Mouse (Mus musculus): ENCODE measurements at regions not wholly inside any gene's neighbourhood (a gene's known extent, or its start where the extent isn't known, plus 50 kb on each side); places are given as distances from the start of the nearest gene placed in this dataset.
"Not testable (repeated sequence)": the region's sequence is repeated elsewhere in the genome, so short reads cannot be mapped to it uniquely, and the experiment has no call there.

- DNase-seq (ENCODE audit: low spot score in 2 of 2), result no peak
- H3K4me3 ChIP-seq, result no peak overlapping the region
- no peak overlapping the region for H3K27ac ChIP-seq
- TF ChIP-seq CTCF (conservative IDR thresholded peaks at IDR 0.05), result no peak
Measured at GRCm38 (mm10) chr1:185902395-185902794, 214.7 kb downstream of the Lyplal1 start.

DNA sequence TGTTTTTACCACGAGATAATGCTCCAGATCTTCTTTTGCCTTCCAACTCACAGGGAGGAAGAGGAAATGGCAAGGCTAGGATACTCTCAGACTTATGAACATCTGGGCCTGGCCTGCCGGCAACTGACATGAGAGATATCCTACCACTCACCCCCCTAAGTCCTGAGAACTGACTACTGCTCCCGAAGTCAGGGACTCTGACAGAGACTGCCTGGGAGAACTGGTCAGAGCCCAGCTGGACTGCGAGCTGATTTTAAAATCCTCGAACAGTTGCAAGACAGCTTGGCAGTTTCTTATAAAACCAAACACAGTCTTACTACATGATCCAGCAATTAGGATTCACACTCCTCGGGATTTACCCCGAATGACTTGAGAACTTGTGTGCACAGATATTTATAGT, 211.4 kb downstream of the Lyplal1 start:
- no peak for DNase-seq (ENCODE audit: low spot score in 2 of 2)
- H3K27ac ChIP-seq, result no peak overlapping the region
- TF ChIP-seq CTCF (conservative IDR thresholded peaks at IDR 0.05), result no peak
- no peak overlapping the region for H3K4me3 ChIP-seq

DNA sequence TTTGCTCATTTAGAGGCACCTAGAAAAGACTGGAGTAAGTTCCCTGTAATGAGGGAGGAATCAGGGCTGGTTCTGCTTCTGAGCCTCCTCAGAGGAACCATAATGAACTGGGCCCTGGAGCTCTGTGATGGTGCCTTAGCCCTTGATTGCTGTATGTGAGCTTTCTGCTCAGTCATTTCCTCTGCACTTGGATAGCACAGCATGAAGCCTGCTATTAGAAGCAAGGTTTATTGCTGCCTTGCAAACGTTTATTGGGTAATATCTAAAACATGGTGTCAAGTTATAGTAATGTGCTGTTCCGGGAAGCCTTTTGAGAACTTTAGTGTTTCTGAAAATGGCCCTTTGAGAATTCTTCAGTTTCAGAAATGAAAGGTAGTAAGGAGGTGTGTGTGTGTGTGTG, 201.5 kb downstream of the Lyplal1 start:
- no peak overlapping the region for H3K4me3 ChIP-seq
- DNase-seq (ENCODE audit: low spot score in 2 of 2), result no peak
- TF ChIP-seq CTCF (conservative IDR thresholded peaks at IDR 0.05), result no peak
- no peak overlapping the region for H3K27ac ChIP-seq

GRCm38 (mm10) chr1:185918663-185919062, 198.4 kb downstream of the Lyplal1 start:
- TF ChIP-seq CTCF (conservative IDR thresholded peaks at IDR 0.05), result no peak
- DNase-seq (ENCODE audit: low spot score in 2 of 2), result no peak

GRCm38 (mm10) chr1:185923723-185924122, 193.4 kb downstream of the Lyplal1 start:
- no peak for TF ChIP-seq CTCF (conservative IDR thresholded peaks at IDR 0.05)
- H3K4me3 ChIP-seq, result no peak overlapping the region
- no peak for DNase-seq (ENCODE audit: low spot score in 2 of 2)
- no peak overlapping the region for H3K27ac ChIP-seq

More at GRCm38 (mm10) chr1:185918663-185919062, 198.4 kb downstream of the Lyplal1 start:
- Histone ChIP-seq H3K27ac (no peak overlapping the region), H3K4me3 (no peak overlapping the region)

GRCm38 (mm10) chr1:185929000-185929399, 188.1 kb downstream of the Lyplal1 start:
- TF ChIP-seq CTCF (conservative IDR thresholded peaks at IDR 0.05), result no peak
- no peak overlapping the region for H3K4me3 ChIP-seq
- DNase-seq (ENCODE audit: low spot score in 2 of 2), result no peak
- H3K27ac ChIP-seq, result no peak overlapping the region

- no peak overlapping the region for H3K4me3 ChIP-seq
- TF ChIP-seq CTCF (conservative IDR thresholded peaks at IDR 0.05), result peak; percentile 45
- no peak overlapping the region for H3K27ac ChIP-seq
- DNase-seq (ENCODE audit: low spot score in 2 of 2), result no peak
Measured at GRCm38 (mm10) chr1:185929761-185930160, 187.3 kb downstream of the Lyplal1 start.

DNA sequence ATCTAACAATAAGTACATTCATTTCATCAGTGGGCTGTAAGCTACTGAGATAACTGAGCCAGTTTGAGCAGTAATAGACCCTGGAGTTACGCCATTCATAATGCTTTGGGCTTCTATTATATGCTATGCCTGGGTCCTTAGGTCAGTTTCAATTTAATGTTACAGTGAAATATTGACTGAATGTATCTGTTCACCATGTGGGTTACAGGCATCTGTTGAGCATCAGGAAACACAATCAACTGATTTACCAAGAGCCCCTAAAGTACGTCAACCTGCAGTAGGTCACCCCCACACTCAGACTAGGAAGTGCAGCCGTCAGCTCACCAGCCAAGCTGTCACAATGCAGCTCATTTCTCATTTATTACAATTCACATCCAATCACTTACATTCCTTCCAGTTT, 183.5 kb downstream of the Lyplal1 start:
- TF ChIP-seq CTCF (conservative IDR thresholded peaks at IDR 0.05), result no peak
- no peak for DNase-seq (ENCODE audit: low spot score in 2 of 2)
- Histone ChIP-seq H3K4me3 (no peak overlapping the region), H3K27ac (no peak overlapping the region)

DNA sequence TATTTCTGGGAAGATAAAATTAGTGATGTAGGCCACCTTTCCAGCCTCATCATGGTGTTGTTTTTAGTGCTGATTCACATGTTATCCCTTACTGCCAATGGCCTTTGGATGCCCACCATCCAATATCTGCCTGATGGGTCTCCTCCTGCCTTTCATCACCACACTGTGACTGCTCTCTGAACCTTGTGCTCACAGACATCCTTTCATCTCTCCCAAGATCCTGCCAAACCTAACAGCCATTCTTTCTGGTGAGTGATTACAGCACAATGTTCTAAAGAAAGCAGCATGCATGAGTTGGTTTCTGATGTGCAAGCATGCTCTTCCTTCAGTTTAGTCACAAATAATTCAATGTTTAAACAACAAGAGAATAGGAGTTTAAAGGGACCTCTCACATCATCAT, 180.1 kb downstream of the Lyplal1 start:
- TF ChIP-seq CTCF (conservative IDR thresholded peaks at IDR 0.05), result no peak

GRCm38 (mm10) chr1:185939914-185940313, 177.2 kb downstream of the Lyplal1 start:
- no peak for DNase-seq (ENCODE audit: low spot score in 2 of 2)
- H3K4me3 ChIP-seq, result no peak overlapping the region
- TF ChIP-seq CTCF (conservative IDR thresholded peaks at IDR 0.05), result no peak
- H3K27ac ChIP-seq, result no peak overlapping the region

More for the DNA sequence above, 180.1 kb downstream of the Lyplal1 start:
- Histone ChIP-seq H3K4me3 (no peak overlapping the region), H3K27ac (no peak overlapping the region)
- DNase-seq (ENCODE audit: low spot score in 2 of 2), result no peak

GRCm38 (mm10) chr1:185940511-185940910, 176.6 kb downstream of the Lyplal1 start:
- no peak for TF ChIP-seq CTCF (conservative IDR thresholded peaks at IDR 0.05)

DNA sequence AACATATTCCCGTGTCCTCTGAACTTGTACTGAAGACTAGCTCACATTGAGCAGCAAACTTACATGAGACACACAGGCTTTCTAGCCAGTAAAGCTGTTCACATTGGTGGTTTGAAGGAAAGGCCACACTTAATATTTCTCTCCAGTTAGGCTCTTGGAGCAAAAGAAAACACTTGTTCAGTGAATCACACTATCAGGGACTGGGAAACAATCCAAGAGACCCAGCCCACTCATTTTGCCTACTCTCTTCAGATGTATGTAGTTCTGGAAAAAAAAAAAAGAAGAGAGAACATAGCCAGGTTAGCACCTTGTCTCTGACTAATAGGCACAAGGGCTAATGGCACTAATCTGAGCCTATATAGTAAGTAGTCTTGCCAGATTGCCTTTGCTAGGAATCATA, 165.9 kb downstream of the Lyplal1 start:
- TF ChIP-seq CTCF (conservative IDR thresholded peaks at IDR 0.05), result no peak
- H3K27ac ChIP-seq, result no peak overlapping the region
- H3K4me3 ChIP-seq, result no peak overlapping the region
- peak; percentile 13 to 23 for DNase-seq (ENCODE audit: low spot score in 2 of 2)

More at GRCm38 (mm10) chr1:185940511-185940910, 176.6 kb downstream of the Lyplal1 start:
- Histone ChIP-seq H3K4me3 (no peak overlapping the region), H3K27ac (no peak overlapping the region)
- DNase-seq (ENCODE audit: low spot score in 2 of 2), result no peak

DNA sequence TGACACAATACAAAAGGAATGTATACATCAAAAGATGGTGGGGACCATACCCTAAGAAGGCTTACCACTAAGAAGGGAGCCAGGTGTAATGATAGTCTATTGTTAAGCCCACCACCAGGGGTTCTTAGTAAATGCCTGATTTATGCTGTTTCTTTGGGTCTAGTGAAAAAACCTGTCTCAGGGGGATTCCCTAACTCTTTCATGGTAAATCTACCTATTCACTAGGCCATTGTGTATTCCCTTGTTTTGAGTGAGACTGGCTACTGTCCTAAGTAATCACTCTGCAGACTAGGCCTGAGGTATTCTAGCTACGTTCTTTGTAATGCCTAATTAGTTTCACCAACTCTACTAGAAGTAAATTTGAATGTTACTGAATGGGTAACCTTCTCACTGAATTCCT, 161.3 kb downstream of the Lyplal1 start:
- DNase-seq (ENCODE audit: low spot score in 2 of 2); H3K4me3 ChIP-seq; H3K27ac ChIP-seq: not testable (repeated sequence)

DNA sequence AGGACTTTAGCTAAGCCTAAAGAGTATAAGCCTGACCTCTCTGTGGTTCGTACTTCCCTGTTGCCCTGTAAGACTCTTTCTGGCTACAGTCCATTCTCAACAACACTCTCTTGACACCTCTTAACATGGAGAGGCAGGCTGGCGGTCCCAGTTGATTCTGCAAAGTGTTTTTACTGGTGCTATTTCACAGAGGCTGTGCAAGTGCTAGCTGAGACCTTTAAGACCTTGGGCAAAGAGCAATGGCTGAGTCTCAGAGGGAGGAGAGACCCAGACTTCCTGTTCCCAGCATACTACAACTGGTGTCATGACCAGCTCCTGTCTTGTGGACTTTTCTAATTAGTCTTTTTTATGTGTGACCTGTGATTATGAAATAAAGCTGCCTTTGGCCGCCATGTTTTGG, 159.6 kb downstream of the Lyplal1 start:
- no peak overlapping the region for H3K27ac ChIP-seq
- no peak for DNase-seq (ENCODE audit: low spot score in 2 of 2)
- no peak overlapping the region for H3K4me3 ChIP-seq
- no peak for TF ChIP-seq CTCF (conservative IDR thresholded peaks at IDR 0.05)

- H3K4me3 ChIP-seq, result no peak overlapping the region
- DNase-seq (ENCODE audit: low spot score in 2 of 2), result no peak
- no peak for TF ChIP-seq CTCF (conservative IDR thresholded peaks at IDR 0.05)
- no peak overlapping the region for H3K27ac ChIP-seq
Measured at GRCm38 (mm10) chr1:185958276-185958675, 158.8 kb downstream of the Lyplal1 start.
